Mouse (Mus musculus): Measurements from ENCODE around the gene Gltp. TPM values are rescaled to one million over a fixed set of nuclear protein-coding genes. Genes with fewer than 3 reads are reported as not detected.

Gene Gltp
- total RNA-seq (2014; rRNA removed) (14.1 and 19.8 TPM in 2 replicates), polyA plus RNA-seq (2015; fragmentation: Nextera tagmentation; extraction: Ambion mirVana) (26.4 and 32.1 TPM in 2 replicates)

GRCm38 (mm10) chr5:114690633-114691567, at the start of gene Gltp:
Gltp (minus strand) TSS chr5:114690984.
- H3K9me3 ChIP-seq (ENCODE audit: low read length) = no peaks in the 10 kb centered on the region
- DNase-seq = peak; percentile 95
- no peaks in the 10 kb centered on the region for H3K4me1 ChIP-seq (ENCODE audit: insufficient read depth)
- H3K36me3 ChIP-seq (ENCODE audit: insufficient read depth) = no peaks in the 10 kb centered on the region
- H3K4me2 ChIP-seq (ENCODE audit: low read depth) = peak within 1 kb of the TSS; percentile 90
- TF ChIP-seq CTCF (IDR thresholded peaks at IDR 0.05; ENCODE audit: low read depth) = peak; percentile 45
- 0 out of 2 replicates have a peak, but pooled peaks cover 8% of the 10 kb centered on the region for H3K27me3 ChIP-seq (ENCODE audit: insufficient read depth, low read length)
- peak within 1 kb of the TSS; percentile 70 for H3K4me3 ChIP-seq (ENCODE audit: low read depth, low read length)
- ATAC-seq = peak; percentile 99
- H3K27ac ChIP-seq (ENCODE audit: low read depth, low read length) = no peak within 1 kb of the TSS
- H3K9ac ChIP-seq = peak within 1 kb of the TSS; percentile 74
- 4% methylated on average over 59 of the region's 75 CpGs for WGBS

- DNase-seq = no peak
- ATAC-seq = no peak
Measured at GRCm38 (mm10) chr5:114738707-114739241, 48.0 kb upstream of the Gltp start.

GRCm38 (mm10) chr5:114737090-114737887, 46.5 kb upstream of the Gltp start:
- 78% methylated on average over 21 of the region's 21 CpGs for WGBS
- DNase-seq (no peak), ATAC-seq (no peak)
- TF ChIP-seq CTCF (IDR thresholded peaks at IDR 0.05; ENCODE audit: low read depth) = no peak
- H3K27me3 ChIP-seq (ENCODE audit: insufficient read depth, low read length) = no peaks in the 10 kb centered on the region
- no peak overlapping the region for H3K9ac ChIP-seq
- H3K4me3 ChIP-seq (ENCODE audit: low read depth, low read length) = no peak overlapping the region
- H3K4me2 ChIP-seq (ENCODE audit: low read depth) = no peak overlapping the region
- no peaks in the 10 kb centered on the region for H3K9me3 ChIP-seq (ENCODE audit: low read length)
- H3K27ac ChIP-seq (ENCODE audit: low read depth, low read length) = no peak overlapping the region
- no peaks in the 10 kb centered on the region for H3K4me1 ChIP-seq (ENCODE audit: insufficient read depth)
- H3K36me3 ChIP-seq (ENCODE audit: insufficient read depth) = peaks cover 84% of the 10 kb centered on the region

More at GRCm38 (mm10) chr5:114738707-114739241, 48.0 kb upstream of the Gltp start:
- Histone ChIP-seq H3K36me3 (ENCODE audit: insufficient read depth) (peaks cover 82% of the 10 kb centered on the region), H3K4me3 (ENCODE audit: low read depth, low read length) (no peak overlapping the region), H3K27ac (ENCODE audit: low read depth, low read length) (no peak overlapping the region), H3K9me3 (ENCODE audit: low read length) (no peaks in the 10 kb centered on the region), H3K9ac (no peak overlapping the region), H3K4me2 (ENCODE audit: low read depth) (no peak overlapping the region), H3K27me3 (ENCODE audit: insufficient read depth, low read length) (no peaks in the 10 kb centered on the region), H3K4me1 (ENCODE audit: insufficient read depth) (0 out of 2 replicates have a peak, but pooled peaks cover 4% of the 10 kb centered on the region)
- no peak for TF ChIP-seq CTCF (IDR thresholded peaks at IDR 0.05; ENCODE audit: low read depth)
- 87% methylated on average over 12 of the region's 12 CpGs for WGBS

- H3K36me3 ChIP-seq (ENCODE audit: insufficient read depth) = peaks cover 89% of the 10 kb centered on the region
- no peak overlapping the region for H3K27ac ChIP-seq (ENCODE audit: low read depth, low read length)
- H3K4me3 ChIP-seq (ENCODE audit: low read depth, low read length) = no peak overlapping the region
- no peak overlapping the region for H3K4me2 ChIP-seq (ENCODE audit: low read depth)
- no peak overlapping the region for H3K9ac ChIP-seq
- no peaks in the 10 kb centered on the region for H3K27me3 ChIP-seq (ENCODE audit: insufficient read depth, low read length)
- TF ChIP-seq CTCF (IDR thresholded peaks at IDR 0.05; ENCODE audit: low read depth) = no peak
- DNase-seq = no peak
- no peaks in the 10 kb centered on the region for H3K4me1 ChIP-seq (ENCODE audit: insufficient read depth)
- ATAC-seq = no peak
- no peaks in the 10 kb centered on the region for H3K9me3 ChIP-seq (ENCODE audit: low read length)
- WGBS = 96% methylated on average over 15 of the region's 15 CpGs
Measured at GRCm38 (mm10) chr5:114733606-114734005, 42.8 kb upstream of the Gltp start.

GRCm38 (mm10) chr5:114731969-114732368, 41.2 kb upstream of the Gltp start:
- TF ChIP-seq CTCF (IDR thresholded peaks at IDR 0.05; ENCODE audit: low read depth) = no peak
- Histone ChIP-seq H3K27ac (ENCODE audit: low read depth, low read length) (no peak overlapping the region), H3K9me3 (ENCODE audit: low read length) (no peaks in the 10 kb centered on the region), H3K9ac (no peak overlapping the region), H3K36me3 (ENCODE audit: insufficient read depth) (peaks cover 82% of the 10 kb centered on the region), H3K27me3 (ENCODE audit: insufficient read depth, low read length) (no peaks in the 10 kb centered on the region), H3K4me1 (ENCODE audit: insufficient read depth) (no peaks in the 10 kb centered on the region), H3K4me2 (ENCODE audit: low read depth) (no peak overlapping the region), H3K4me3 (ENCODE audit: low read depth, low read length) (no peak overlapping the region)
- WGBS = 91% methylated on average over 15 of the region's 15 CpGs
- DNase-seq (no peak), ATAC-seq (no peak)

- H3K4me1 ChIP-seq (ENCODE audit: insufficient read depth) = no peaks in the 10 kb centered on the region
- TF ChIP-seq CTCF (IDR thresholded peaks at IDR 0.05; ENCODE audit: low read depth) = no peak
- H3K36me3 ChIP-seq (ENCODE audit: insufficient read depth) = peaks cover 78% of the 10 kb centered on the region
- ATAC-seq = no peak
- H3K9ac ChIP-seq = no peak overlapping the region
- no peak overlapping the region for H3K4me2 ChIP-seq (ENCODE audit: low read depth)
- no peak for DNase-seq
- H3K27me3 ChIP-seq (ENCODE audit: insufficient read depth, low read length) = no peaks in the 10 kb centered on the region
- H3K4me3 ChIP-seq (ENCODE audit: low read depth, low read length) = no peak overlapping the region
- WGBS = 70% methylated on average over 6 of the region's 6 CpGs
- no peaks in the 10 kb centered on the region for H3K9me3 ChIP-seq (ENCODE audit: low read length)
- H3K27ac ChIP-seq (ENCODE audit: low read depth, low read length) = no peak overlapping the region
Measured at GRCm38 (mm10) chr5:114731498-114731897, 40.7 kb upstream of the Gltp start.
